Mouse (Mus musculus): ENCODE measurements around the gene Abhd15. TPM values are rescaled to one million over a fixed set of nuclear protein-coding genes. Genes with fewer than 3 reads are reported as not detected.

The Abhd15 gene
- total RNA-seq, 2 experiments from 2014 or later, result 1.4 to 1.6 TPM

DNA sequence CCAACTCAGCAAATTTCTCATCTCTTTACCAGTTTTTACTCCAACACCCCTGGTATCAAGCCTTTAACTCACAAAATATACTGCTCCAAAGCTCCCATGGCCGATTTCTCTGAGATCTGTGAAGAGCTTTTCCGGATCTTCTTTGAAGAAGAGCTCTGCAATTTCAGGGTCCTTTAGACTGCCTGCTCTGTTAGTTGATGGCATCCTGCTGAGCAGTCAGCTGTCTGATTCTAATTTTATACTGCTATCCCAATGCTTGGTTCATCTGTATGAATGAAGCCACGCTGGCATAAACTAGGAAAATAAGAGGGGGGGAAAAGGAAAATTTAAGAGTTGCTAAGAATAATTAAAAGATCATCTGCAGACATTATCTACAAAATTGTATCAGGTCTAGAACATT, 70.3 kb downstream of the Abhd15 start:
- DNase-seq (ENCODE audit: extremely low spot score in 1 of 2, low spot score in 1 of 2), result no peak

Other genes starting within 250 kb of the Abhd15 start
- gene Coro6, start 52.7 kb upstream of the Abhd15 start, total RNA-seq (2021), result 10 to 100 TPM; 10.1 to 16.6 TPM
- 10 to 100 TPM; 87.3 to 93.8 TPM for gene Ankrd13b, start 25.4 kb upstream of the Abhd15 start, total RNA-seq (2021)
- gene Git1, start 21.6 kb upstream of the Abhd15 start, total RNA-seq (2021), result 100 to 1,000 TPM; 272 to 274 TPM
- 1 to 10 TPM; 4.9 to 6.2 TPM for gene Trp53i13, start 859 bp downstream of the Abhd15 start, total RNA-seq (2021)
- not detected for gene Gm10392, start 4.1 kb downstream of the Abhd15 start, total RNA-seq (2021)
- 100 to 1,000 TPM; 110 to 114 TPM for gene Taok1, start 92.7 kb downstream of the Abhd15 start, total RNA-seq (2021)
- gene Nufip2, start 171.0 kb downstream of the Abhd15 start, total RNA-seq (2021), result 10 to 100 TPM; 70.6 to 76.5 TPM
- not detected for gene Cryba1, start 210.2 kb downstream of the Abhd15 start, total RNA-seq (2021)
- 100 to 1,000 TPM; 136 to 158 TPM for gene Myo18a, start 248.1 kb downstream of the Abhd15 start, total RNA-seq (2021)

Measured in layer of hippocampus, postnatal 25 days (tissue).